Mouse (Mus musculus) forebrain, embryonic 14.5 days (tissue): ENCODE measurements around the gene H2afv. TPM values are rescaled to one million over a fixed set of nuclear protein-coding genes. Genes with fewer than 3 reads are reported as not detected.

ENCODE experiments used
- ATAC-seq: fragments of 200-750 bp; cut with Nextera tagmentation; 2 replicates; pipeline ENCODE4 v1.8.0; 2017; ENCODE audit warnings: mild to moderate bottlenecking, moderate library complexity
- DNase-seq: peaks from one replicate; pipeline ENCODE4 v3.0.0-alpha.2; 2015; ENCODE audit warnings: low spot score
- H3K27ac ChIP-seq: fragments of 300-500 bp; sonication (generic); 2 replicates; pipeline ENCODE4 v1.5.1; 2014; ENCODE audit warnings: low read depth, mild to moderate bottlenecking, control low read depth, low read length, moderate library complexity
- H3K27me3 ChIP-seq: fragments of 300-500 bp; sonication (generic); replicated peaks from 2 replicates; pipeline ENCODE4 v1.6.1; 2014; ENCODE audit warnings: low read length, control low read depth, mixed read lengths; ENCODE audit not compliant: control insufficient read depth, insufficient read depth
- H3K36me3 ChIP-seq: fragments of 300-500 bp; sonication (generic); 2 replicates; pipeline ENCODE4 v1.6.1; 2014; ENCODE audit warnings: low read length, control low read depth; ENCODE audit not compliant: control insufficient read depth, insufficient read depth
- H3K4me1 ChIP-seq: fragments of 300-500 bp; sonication (generic); 2 replicates; pipeline ENCODE4 v1.6.1; 2014; ENCODE audit warnings: antibody characterized with exemption, low read length, control low read depth; ENCODE audit not compliant: control insufficient read depth, insufficient read depth
- H3K4me2 ChIP-seq: fragments of 300-500 bp; sonication (generic); 2 replicates; pipeline ENCODE4 v1.6.1; 2014; ENCODE audit warnings: mild to moderate bottlenecking, control low read depth, low read length
- H3K4me3 ChIP-seq: fragments of 300-500 bp; sonication (generic); 2 replicates; pipeline ENCODE4 v1.5.1; 2014; ENCODE audit warnings: low read depth, low read length, control low read depth
- H3K9ac ChIP-seq: fragments of 300-500 bp; sonication (generic); 2 replicates; pipeline ENCODE4 v1.6.1; 2014; ENCODE audit warnings: mild to moderate bottlenecking, low read length, control low read depth, moderate library complexity
- H3K9me3 ChIP-seq: fragments of 300-500 bp; sonication (generic); replicated peaks from 2 replicates; pipeline ENCODE4 v1.6.1; 2016; ENCODE audit warnings: low read length, control low read depth, mixed read lengths; ENCODE audit not compliant: control insufficient read depth
- WGBS: fragments of 180-500 bp; shearing (Covaris S2); extraction: QIAGEN DNeasy Blood & Tissue Kit; methylation state at CpG from one replicate; pipeline ENCODE4 v1.1.7; 2014; 5-methylcytosine and 5-hydroxymethylcytosine counted together
- polyA plus RNA-seq: library from polyadenylated mRNA; unstranded; fragments of >200 nt; fragmentation: Nextera tagmentation; extraction: Ambion mirVana; gene quantifications from 2 replicates; pipeline ENCODE4 v1.2.1, GENCODE M21; 2014

Gene H2afv
- polyA plus RNA-seq, 1 experiment from 2014 or later = 826 TPM

GRCm38 (mm10) chr11:6447493-6447892 is 3.2 kb upstream of the H2afv start:
- no peak for DNase-seq
- 83% methylated on average over 4 of the region's 4 CpGs for WGBS

DNA sequence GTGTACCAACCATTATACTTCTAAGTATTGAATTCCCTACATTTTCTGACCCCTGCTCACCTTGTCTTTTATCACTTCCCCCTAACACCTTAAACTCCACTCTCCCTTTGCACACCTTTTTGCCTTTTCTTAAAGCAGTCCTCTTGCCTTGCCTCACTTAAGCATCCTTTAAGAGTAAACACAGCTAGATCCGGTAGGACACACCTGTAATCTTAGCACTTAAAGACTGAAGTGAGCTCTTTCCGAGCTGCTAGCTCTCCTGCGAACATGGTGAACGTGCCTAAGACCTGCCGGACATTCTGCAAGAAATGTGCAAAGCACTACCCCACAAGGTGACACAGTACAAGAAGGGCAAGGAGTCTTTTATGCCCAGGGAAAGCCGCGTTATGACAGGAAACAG is 1.7 kb upstream of the H2afv start:
- ATAC-seq (no peak), DNase-seq (no peak)
- no peak overlapping the region for H3K4me3 ChIP-seq
- no peaks in the 10 kb centered on the region for H3K27me3 ChIP-seq
- 87% methylated on average over 7 of the region's 7 CpGs for WGBS
- no peaks in the 10 kb centered on the region for H3K9me3 ChIP-seq
- H3K36me3 ChIP-seq = no peaks in the 10 kb centered on the region
- no peak overlapping the region for H3K4me2 ChIP-seq
- H3K27ac ChIP-seq = no peak overlapping the region
- no peak overlapping the region for H3K9ac ChIP-seq
- peaks cover 7% of the 10 kb centered on the region for H3K4me1 ChIP-seq

More at GRCm38 (mm10) chr11:6447493-6447892, 3.2 kb upstream of the H2afv start:
- no peak overlapping the region for H3K9ac ChIP-seq
- no peak overlapping the region for H3K4me3 ChIP-seq
- H3K36me3 ChIP-seq = no peaks in the 10 kb centered on the region
- H3K27me3 ChIP-seq = no peaks in the 10 kb centered on the region
- H3K9me3 ChIP-seq = no peaks in the 10 kb centered on the region
- H3K4me1 ChIP-seq = peaks cover 7% of the 10 kb centered on the region
- H3K4me2 ChIP-seq = no peak overlapping the region
- ATAC-seq = no peak
- no peak overlapping the region for H3K27ac ChIP-seq

- peaks cover 7% of the 10 kb centered on the region for H3K4me1 ChIP-seq
- no peak overlapping the region for H3K4me2 ChIP-seq
- no peak overlapping the region for H3K4me3 ChIP-seq
- H3K27me3 ChIP-seq = no peaks in the 10 kb centered on the region
- H3K9me3 ChIP-seq = no peaks in the 10 kb centered on the region
- no peak for ATAC-seq
- H3K36me3 ChIP-seq = no peaks in the 10 kb centered on the region
- WGBS = 84% methylated on average over 4 of the region's 4 CpGs
- no peak overlapping the region for H3K27ac ChIP-seq
- no peak for DNase-seq
- no peak overlapping the region for H3K9ac ChIP-seq
Observed at GRCm38 (mm10) chr11:6445441-6445840, 1.2 kb upstream of the H2afv start.

DNA sequence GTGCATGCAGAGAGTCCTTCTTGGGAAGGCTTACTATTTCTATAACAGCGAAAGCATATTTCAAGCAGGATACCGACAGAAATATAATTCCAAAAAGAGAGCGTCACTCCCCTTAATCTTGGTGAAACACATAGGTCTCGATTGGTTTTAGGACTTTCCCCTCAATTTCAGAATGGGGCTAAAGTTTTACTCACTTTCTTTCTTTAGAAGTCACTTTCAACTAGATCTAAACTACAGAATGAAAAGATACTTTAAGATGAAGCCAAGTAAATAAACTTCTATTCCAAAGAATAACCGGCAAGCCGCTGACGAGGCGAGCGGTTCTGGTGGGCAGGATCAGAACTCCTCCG is 541 bp downstream of the H2afv start:
- Histone ChIP-seq H3K27ac (peak overlapping the region; percentile 95), H3K27me3 (no peaks in the 10 kb centered on the region), H3K9ac (peak overlapping the region; percentile 87), H3K36me3 (peaks cover 6% of the 10 kb centered on the region; the same call in 1 of the 2 replicates), H3K4me2 (peak overlapping the region; percentile 69), H3K4me1 (peaks cover 7% of the 10 kb centered on the region), H3K4me3 (peak overlapping the region; percentile 74), H3K9me3 (no peaks in the 10 kb centered on the region)
- WGBS = 2% methylated on average over 10 of the region's 10 CpGs
- ATAC-seq = no peak
- DNase-seq = no peak

- DNase-seq (no peak), ATAC-seq (no peak)
- Histone ChIP-seq H3K27me3 (no peaks in the 10 kb centered on the region), H3K4me2 (peak overlapping the region; percentile 69), H3K36me3 (peaks cover 12% of the 10 kb centered on the region), H3K9ac (peak overlapping the region; percentile 87), H3K4me1 (peaks cover 7% of the 10 kb centered on the region), H3K4me3 (peak overlapping the region; percentile 74), H3K27ac (no peak overlapping the region), H3K9me3 (no peaks in the 10 kb centered on the region)
- WGBS = 50% methylated on average over 4 of the region's 4 CpGs
Observed at GRCm38 (mm10) chr11:6443102-6443501, 1.1 kb downstream of the H2afv start.

DNA sequence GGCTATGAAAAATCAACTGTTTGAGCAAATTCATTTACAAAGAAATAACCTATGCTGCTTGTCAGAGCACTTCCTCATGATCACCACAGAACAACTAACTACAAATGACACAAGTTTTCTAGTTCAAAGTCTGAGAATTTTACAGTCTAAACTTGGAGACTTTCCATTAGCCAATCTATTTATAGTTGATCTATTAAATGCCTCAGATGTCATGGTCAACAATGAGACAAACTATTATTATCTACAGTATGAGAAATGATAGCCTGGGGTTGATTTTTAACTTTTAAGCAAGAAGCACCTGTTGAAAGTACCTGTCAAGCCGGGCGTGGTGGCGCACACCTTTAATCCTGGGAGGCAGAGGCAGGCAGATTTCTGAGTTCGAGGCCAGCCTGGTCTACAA is 1.7 kb downstream of the H2afv start:
- Histone ChIP-seq H3K27ac (no peak overlapping the region), H3K27me3 (no peaks in the 10 kb centered on the region), H3K9me3 (no peaks in the 10 kb centered on the region), H3K36me3 (peaks cover 17% of the 10 kb centered on the region), H3K4me2 (peak overlapping the region; percentile 69; the same call in 1 of the 2 replicates), H3K4me1 (peaks cover 7% of the 10 kb centered on the region), H3K4me3 (no peak overlapping the region), H3K9ac (no peak overlapping the region)
- no peak for DNase-seq
- 95% methylated on average over 4 of the region's 4 CpGs for WGBS
- ATAC-seq = no peak

DNA sequence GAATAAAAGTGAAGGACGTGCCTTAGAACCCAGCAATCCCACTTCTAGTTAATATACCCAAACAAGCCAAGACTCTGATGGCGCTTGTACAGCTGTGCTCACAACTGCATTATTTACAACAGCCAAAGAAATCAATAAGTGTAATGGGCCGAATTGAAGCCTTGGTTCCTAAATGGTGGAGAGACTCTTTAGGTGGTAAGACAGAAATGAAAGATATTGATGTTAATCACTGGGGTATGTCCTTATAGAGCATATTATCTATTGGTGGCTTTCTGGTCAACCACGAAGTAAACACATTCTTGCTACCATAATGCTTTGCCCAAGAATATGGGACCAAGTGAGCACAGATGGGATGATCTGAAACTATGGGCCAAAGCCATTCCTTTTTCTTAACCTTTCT is 4.1 kb downstream of the H2afv start:
- no peaks in the 10 kb centered on the region for H3K27me3 ChIP-seq
- H3K9me3 ChIP-seq = no peaks in the 10 kb centered on the region
- no peak overlapping the region for H3K9ac ChIP-seq
- DNase-seq (no peak), ATAC-seq (no peak)
- H3K27ac ChIP-seq = no peak overlapping the region
- H3K36me3 ChIP-seq = peaks cover 38% of the 10 kb centered on the region
- H3K4me1 ChIP-seq = peaks cover 7% of the 10 kb centered on the region
- 96% methylated on average over 4 of the region's 4 CpGs for WGBS
- no peak overlapping the region for H3K4me3 ChIP-seq
- no peak overlapping the region for H3K4me2 ChIP-seq

GRCm38 (mm10) chr11:6437667-6438066 is 6.6 kb downstream of the H2afv start:
- 95% methylated on average over 2 of the region's 2 CpGs for WGBS
- ATAC-seq (no peak), DNase-seq (no peak)
- Histone ChIP-seq H3K4me2 (no peak overlapping the region), H3K4me1 (no peaks in the 10 kb centered on the region), H3K9ac (no peak overlapping the region), H3K36me3 (peaks cover 62% of the 10 kb centered on the region), H3K27me3 (no peaks in the 10 kb centered on the region), H3K4me3 (no peak overlapping the region), H3K27ac (no peak overlapping the region), H3K9me3 (no peaks in the 10 kb centered on the region)

GRCm38 (mm10) chr11:6436442-6436841 is 7.8 kb downstream of the H2afv start:
- H3K4me3 ChIP-seq = no peak overlapping the region

More at GRCm38 (mm10) chr11:6436442-6436841, 7.8 kb downstream of the H2afv start:
- Histone ChIP-seq H3K27me3 (no peaks in the 10 kb centered on the region), H3K27ac (no peak overlapping the region), H3K4me1 (no peaks in the 10 kb centered on the region), H3K4me2 (no peak overlapping the region), H3K9me3 (no peaks in the 10 kb centered on the region), H3K9ac (no peak overlapping the region), H3K36me3 (peaks cover 74% of the 10 kb centered on the region)
- 75% methylated on average over 8 of the region's 8 CpGs for WGBS
- DNase-seq = peak; percentile 41
- ATAC-seq = peak; percentile 72
